Mouse (Mus musculus): ENCODE results near the gene Gcnt4. TPM values are rescaled to one million over a fixed set of nuclear protein-coding genes. Genes with fewer than 3 reads are reported as not detected.
"Not testable (repeated sequence)": the region's sequence is repeated elsewhere in the genome, so short reads cannot be mapped to it uniquely, and the experiment has no call there.

Gene Gcnt4
- 0.44 and 0.45 TPM in 2 replicates for polyA plus RNA-seq (2014; fragmentation: Nextera tagmentation; extraction: Ambion mirVana)

DNA sequence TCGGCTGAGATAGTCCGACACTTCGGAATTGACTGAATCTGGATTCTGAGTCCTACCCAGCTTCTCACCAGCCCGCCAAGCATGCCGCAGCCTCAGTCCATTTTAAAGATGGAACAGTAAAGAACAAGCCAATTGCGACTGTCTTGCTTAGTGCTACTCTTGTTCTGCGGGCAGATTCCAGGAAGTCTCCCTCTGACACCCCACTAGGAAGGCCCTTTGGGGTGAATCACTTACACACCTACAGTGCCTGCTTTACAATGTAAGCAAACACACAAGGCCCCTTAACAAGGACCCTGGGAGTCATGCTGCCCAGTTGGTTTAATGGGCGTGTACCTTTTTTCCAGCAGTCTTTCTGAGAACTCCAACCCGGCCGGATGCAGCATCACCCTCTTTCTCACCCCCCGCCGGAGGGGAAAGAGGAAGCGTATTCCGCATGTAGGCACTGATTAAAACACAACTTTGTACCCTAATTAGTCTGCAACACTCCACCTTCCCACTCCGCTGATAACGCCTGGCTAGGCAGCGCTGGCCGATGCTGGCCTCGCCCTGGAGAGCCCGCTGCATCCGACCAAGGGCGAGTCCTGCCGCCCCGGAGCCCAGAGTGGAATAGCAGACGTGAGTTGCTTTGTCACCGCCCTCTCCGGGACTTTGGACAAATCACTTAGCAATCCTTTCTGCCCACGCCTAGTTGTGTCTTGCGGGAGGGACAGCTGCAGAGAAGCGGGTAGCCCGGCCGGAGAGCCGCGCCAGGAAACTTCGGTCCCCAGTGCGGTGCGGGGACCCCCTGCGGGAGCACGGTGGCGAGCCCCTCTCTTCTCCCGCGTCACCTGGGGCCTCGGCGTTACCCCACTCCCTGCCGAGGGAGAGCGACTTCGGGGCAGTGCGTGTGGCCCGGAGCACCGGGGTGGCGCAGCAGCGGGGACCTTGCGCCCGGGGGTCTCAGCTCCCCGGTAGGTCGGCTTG is at the start of gene Gcnt4:
Gene Gcnt4, plus strand, starts transcription at position 691 of the 963 bp plus-strand sequence.
- DNase-seq (ENCODE audit: low spot score) (peak; percentile 85), ATAC-seq (replicated peaks; ENCODE audit: low FRiP score, low TSS enrichment, low read depth) (peak; percentile 78)
- H3K4me2 ChIP-seq (ENCODE audit: low read length) = peak within 1 kb of the TSS; percentile 99
- no peaks in the 10 kb centered on the region for H3K4me1 ChIP-seq (replicated peaks; ENCODE audit: control insufficient read depth, insufficient read depth, low read length)
- peak within 1 kb of the TSS; percentile 74 for H3K4me3 ChIP-seq (ENCODE audit: low read depth, low read length)
- no peak within 1 kb of the TSS for H3K27ac ChIP-seq (ENCODE audit: low read depth)
- H3K9me3 ChIP-seq (ENCODE audit: control insufficient read depth, low read length) = no peaks in the 10 kb centered on the region
- no peaks in the 10 kb centered on the region for H3K36me3 ChIP-seq (ENCODE audit: control insufficient read depth, insufficient read depth, low read length)
- H3K9ac ChIP-seq (ENCODE audit: low read length) = peak within 1 kb of the TSS; percentile 63
- WGBS = 8% methylated on average over 56 of the region's 56 CpGs
- peaks cover 25% of the 10 kb centered on the region for H3K27me3 ChIP-seq (replicated peaks; ENCODE audit: control insufficient read depth, insufficient read depth, low read length)

GRCm38 (mm10) chr13:96878220-96879057 is 46.0 kb upstream of the Gcnt4 start:
- 66% methylated on average over 12 of the region's 12 CpGs for WGBS

DNA sequence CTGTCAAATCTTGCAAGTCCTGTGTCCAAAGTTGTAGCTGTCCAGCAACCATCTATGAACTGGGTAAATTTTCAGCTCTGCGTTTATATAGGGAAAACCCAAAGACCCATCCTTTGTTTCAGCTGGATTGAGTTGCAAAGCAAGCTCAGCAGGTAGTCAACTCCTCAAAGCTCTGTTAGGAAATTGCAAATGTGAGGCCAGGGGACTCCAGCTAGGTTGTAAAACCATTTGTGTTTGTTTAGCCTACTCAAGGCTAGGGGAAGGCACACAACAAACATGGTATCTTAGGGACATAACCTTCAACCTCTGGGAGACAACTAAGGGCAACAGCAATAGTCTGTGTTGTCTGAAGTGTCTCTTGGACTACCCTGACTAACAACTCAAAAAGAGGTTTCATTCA is 40.0 kb upstream of the Gcnt4 start:
- 61% methylated on average over 1 of the region's 1 CpGs for WGBS
- DNase-seq (ENCODE audit: low spot score) (no peak), ATAC-seq (replicated peaks; ENCODE audit: low FRiP score, low TSS enrichment, low read depth) (no peak)
- no peak overlapping the region for H3K4me3 ChIP-seq (ENCODE audit: low read depth, low read length)
- H3K9ac ChIP-seq (ENCODE audit: low read length) = no peak overlapping the region
- no peaks in the 10 kb centered on the region for H3K36me3 ChIP-seq (ENCODE audit: control insufficient read depth, insufficient read depth, low read length)
- H3K27ac ChIP-seq (ENCODE audit: low read depth) = no peak overlapping the region
- H3K9me3 ChIP-seq (ENCODE audit: control insufficient read depth, low read length) = no peaks in the 10 kb centered on the region
- no peaks in the 10 kb centered on the region for H3K27me3 ChIP-seq (replicated peaks; ENCODE audit: control insufficient read depth, insufficient read depth, low read length)
- H3K4me2 ChIP-seq (ENCODE audit: low read length) = no peak overlapping the region
- H3K4me1 ChIP-seq (replicated peaks; ENCODE audit: control insufficient read depth, insufficient read depth, low read length) = no peaks in the 10 kb centered on the region

More at GRCm38 (mm10) chr13:96878220-96879057, 46.0 kb upstream of the Gcnt4 start:
- H3K4me1 ChIP-seq (replicated peaks; ENCODE audit: control insufficient read depth, insufficient read depth, low read length) = no peaks in the 10 kb centered on the region
- no peak overlapping the region for H3K4me3 ChIP-seq (ENCODE audit: low read depth, low read length)
- no peak for DNase-seq (ENCODE audit: low spot score)
- H3K9ac ChIP-seq (ENCODE audit: low read length) = no peak overlapping the region
- no peaks in the 10 kb centered on the region for H3K36me3 ChIP-seq (ENCODE audit: control insufficient read depth, insufficient read depth, low read length)
- H3K9me3 ChIP-seq (ENCODE audit: control insufficient read depth, low read length) = no peaks in the 10 kb centered on the region
- ATAC-seq (replicated peaks; ENCODE audit: low FRiP score, low TSS enrichment, low read depth) = no peak
- no peak overlapping the region for H3K4me2 ChIP-seq (ENCODE audit: low read length)
- H3K27ac ChIP-seq (ENCODE audit: low read depth) = no peak overlapping the region
- no peaks in the 10 kb centered on the region for H3K27me3 ChIP-seq (replicated peaks; ENCODE audit: control insufficient read depth, insufficient read depth, low read length)

- DNase-seq (ENCODE audit: low spot score) (no peak), ATAC-seq (replicated peaks; ENCODE audit: low FRiP score, low TSS enrichment, low read depth) (no peak)
- Histone ChIP-seq H3K9ac (ENCODE audit: low read length) (no peak overlapping the region), H3K27me3 (replicated peaks; ENCODE audit: control insufficient read depth, insufficient read depth, low read length) (no peaks in the 10 kb centered on the region), H3K27ac (ENCODE audit: low read depth) (no peak overlapping the region), H3K4me3 (ENCODE audit: low read depth, low read length) (no peak overlapping the region), H3K9me3 (ENCODE audit: control insufficient read depth, low read length) (no peaks in the 10 kb centered on the region), H3K36me3 (ENCODE audit: control insufficient read depth, insufficient read depth, low read length) (no peaks in the 10 kb centered on the region), H3K4me2 (ENCODE audit: low read length) (no peak overlapping the region), H3K4me1 (replicated peaks; ENCODE audit: control insufficient read depth, insufficient read depth, low read length) (no peaks in the 10 kb centered on the region)
- whole genome bisulfite sequencing = 29% methylated on average over 2 of the region's 2 CpGs
These were observed 34.5 kb upstream of the Gcnt4 start for GRCm38 (mm10) chr13:96889985-96890384.

DNA sequence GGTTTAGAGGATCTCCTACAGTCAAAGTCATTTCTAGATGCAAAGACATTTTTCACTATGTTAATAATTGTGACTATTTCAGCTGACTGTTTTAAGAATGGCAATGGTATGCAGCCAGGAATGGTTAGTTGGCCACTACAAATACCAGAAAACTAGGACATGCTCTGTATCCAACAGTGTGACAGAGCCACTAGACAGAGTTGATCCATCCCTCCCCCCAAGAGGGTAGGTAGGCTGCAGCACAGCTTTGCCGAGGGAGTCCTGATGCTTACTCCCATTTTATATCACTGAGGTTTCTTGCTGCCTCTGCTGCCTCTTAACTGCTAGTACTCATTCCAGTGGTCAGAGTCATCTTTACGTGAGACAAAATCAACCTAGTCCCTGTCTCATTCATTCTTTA is 29.3 kb upstream of the Gcnt4 start:
- Histone ChIP-seq H3K27me3 (replicated peaks; ENCODE audit: control insufficient read depth, insufficient read depth, low read length) (no peaks in the 10 kb centered on the region), H3K9ac (ENCODE audit: low read length) (no peak overlapping the region), H3K36me3 (ENCODE audit: control insufficient read depth, insufficient read depth, low read length) (no peaks in the 10 kb centered on the region), H3K4me1 (replicated peaks; ENCODE audit: control insufficient read depth, insufficient read depth, low read length) (no peaks in the 10 kb centered on the region), H3K4me3 (ENCODE audit: low read depth, low read length) (no peak overlapping the region), H3K27ac (ENCODE audit: low read depth) (no peak overlapping the region), H3K4me2 (ENCODE audit: low read length) (no peak overlapping the region), H3K9me3 (ENCODE audit: control insufficient read depth, low read length) (no peaks in the 10 kb centered on the region)
- 79% methylated on average over 2 of the region's 2 CpGs for WGBS
- ATAC-seq (replicated peaks; ENCODE audit: low FRiP score, low TSS enrichment, low read depth) = no peak
- DNase-seq (ENCODE audit: low spot score) = no peak

- H3K9ac ChIP-seq (ENCODE audit: low read length) = no peak overlapping the region
- H3K27ac ChIP-seq (ENCODE audit: low read depth) = no peak overlapping the region
- H3K9me3 ChIP-seq (ENCODE audit: control insufficient read depth, low read length) = no peaks in the 10 kb centered on the region
- H3K36me3 ChIP-seq (ENCODE audit: control insufficient read depth, insufficient read depth, low read length) = no peaks in the 10 kb centered on the region
- no peak overlapping the region for H3K4me2 ChIP-seq (ENCODE audit: low read length)
- H3K4me3 ChIP-seq (ENCODE audit: low read depth, low read length) = no peak overlapping the region
- WGBS = 57% methylated on average over 3 of the region's 3 CpGs
- H3K27me3 ChIP-seq (replicated peaks; ENCODE audit: control insufficient read depth, insufficient read depth, low read length) = no peaks in the 10 kb centered on the region
- no peak for DNase-seq (ENCODE audit: low spot score)
- ATAC-seq (replicated peaks; ENCODE audit: low FRiP score, low TSS enrichment, low read depth) = no peak
- no peaks in the 10 kb centered on the region for H3K4me1 ChIP-seq (replicated peaks; ENCODE audit: control insufficient read depth, insufficient read depth, low read length)
These were observed 17.8 kb upstream of the Gcnt4 start for GRCm38 (mm10) chr13:96906717-96907116.

- 87% methylated on average over 3 of the region's 3 CpGs for WGBS
These were observed 13.3 kb upstream of the Gcnt4 start for GRCm38 (mm10) chr13:96911202-96911601.

DNA sequence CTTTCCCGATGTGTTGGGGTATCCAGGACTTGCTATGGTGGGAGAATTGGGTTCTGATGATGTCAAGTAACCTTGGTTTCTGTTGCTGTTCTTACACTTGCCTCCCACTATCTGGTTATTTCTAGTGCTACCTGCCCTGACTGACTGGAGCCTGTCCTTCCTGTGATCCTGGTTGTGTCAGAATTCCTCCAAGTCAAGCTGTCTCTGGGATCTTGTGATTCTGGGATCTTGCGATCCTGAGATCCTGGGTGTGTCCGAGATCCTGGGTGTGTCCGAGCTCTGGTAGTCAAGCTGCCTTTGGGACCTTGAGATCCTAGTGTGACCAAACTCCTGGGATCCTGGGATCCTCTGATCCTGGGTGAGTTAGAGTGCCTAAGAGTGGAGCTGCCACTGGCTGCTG is 1.4 kb upstream of the Gcnt4 start:
- not testable (repeated sequence) for H3K4me2 ChIP-seq (ENCODE audit: low read length); H3K4me3 ChIP-seq (ENCODE audit: low read depth, low read length); H3K27ac ChIP-seq (ENCODE audit: low read depth); H3K9ac ChIP-seq (ENCODE audit: low read length); H3K36me3 ChIP-seq (ENCODE audit: control insufficient read depth, insufficient read depth, low read length); ATAC-seq (replicated peaks; ENCODE audit: low FRiP score, low TSS enrichment, low read depth); H3K9me3 ChIP-seq (ENCODE audit: control insufficient read depth, low read length); H3K4me1 ChIP-seq (replicated peaks; ENCODE audit: control insufficient read depth, insufficient read depth, low read length); DNase-seq (ENCODE audit: low spot score)
- 91% methylated on average over 4 of the region's 4 CpGs for WGBS
- peaks cover 25% of the 10 kb centered on the region for H3K27me3 ChIP-seq (replicated peaks; ENCODE audit: control insufficient read depth, insufficient read depth, low read length)

More at GRCm38 (mm10) chr13:96911202-96911601, 13.3 kb upstream of the Gcnt4 start:
- Histone ChIP-seq H3K9me3 (ENCODE audit: control insufficient read depth, low read length) (no peaks in the 10 kb centered on the region), H3K4me1 (replicated peaks; ENCODE audit: control insufficient read depth, insufficient read depth, low read length) (no peaks in the 10 kb centered on the region), H3K27me3 (replicated peaks; ENCODE audit: control insufficient read depth, insufficient read depth, low read length) (no peaks in the 10 kb centered on the region), H3K9ac (ENCODE audit: low read length) (no peak overlapping the region), H3K4me2 (ENCODE audit: low read length) (no peak overlapping the region), H3K4me3 (ENCODE audit: low read depth, low read length) (no peak overlapping the region), H3K36me3 (ENCODE audit: control insufficient read depth, insufficient read depth, low read length) (no peaks in the 10 kb centered on the region), H3K27ac (ENCODE audit: low read depth) (no peak overlapping the region)
- ATAC-seq (replicated peaks; ENCODE audit: low FRiP score, low TSS enrichment, low read depth) = no peak
- DNase-seq (ENCODE audit: low spot score) = no peak

Measured in intestine, embryonic 14.5 days (tissue).